Mouse (Mus musculus) ES-E14 (cell line): ENCODE data around the gene Tmed9.

Experiments
- CHD2 ChIP-seq: IDR thresholded peaks from 2 replicates; pipeline ENCODE4 v1.6.1; 2014; ENCODE audit warnings: mild to moderate bottlenecking, low read depth, low read length, inconsistent platforms
- HCFC1 ChIP-seq: IDR thresholded peaks from 2 replicates; pipeline ENCODE4 v1.6.1; 2012; ENCODE audit warnings: low read length, inconsistent platforms, borderline replicate concordance; ENCODE audit not compliant: insufficient read depth
- MAFK ChIP-seq: IDR thresholded peaks from 2 replicates; pipeline ENCODE4 v1.6.1; 2014; ENCODE audit warnings: mild to moderate bottlenecking, low read depth, low read length, inconsistent platforms; ENCODE audit not compliant: insufficient read depth
- ZC3H11A ChIP-seq: IDR thresholded peaks from 2 replicates; pipeline ENCODE4 v1.6.1; 2012; ENCODE audit warnings: low read depth, mild to moderate bottlenecking, inconsistent platforms, low read length, borderline replicate concordance
- ZNF384 ChIP-seq: IDR thresholded peaks from 2 replicates; pipeline ENCODE4 v1.6.1; 2012; ENCODE audit warnings: low read depth, low read length, inconsistent platforms

DNA sequence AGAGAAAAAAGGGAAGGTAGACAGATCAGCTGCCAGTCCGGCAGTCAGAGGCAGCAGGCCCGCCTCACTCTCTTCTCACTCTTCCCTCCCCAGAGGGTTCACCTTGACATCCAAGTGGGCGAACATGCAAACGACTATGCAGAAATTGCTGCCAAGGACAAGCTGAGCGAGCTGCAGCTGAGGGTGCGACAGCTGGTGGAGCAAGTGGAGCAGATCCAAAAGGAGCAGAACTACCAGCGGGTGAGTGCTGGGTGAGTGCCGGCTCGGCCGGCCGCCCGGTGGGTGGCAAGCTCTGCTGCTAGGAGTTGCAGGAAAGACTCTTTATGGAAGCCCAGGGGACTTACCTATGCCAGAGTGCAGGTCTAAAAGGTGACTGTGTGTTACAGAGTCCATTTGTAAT lies 21.8 kb downstream of the Tmed9 start:
- TF ChIP-seq ZC3H11A: no peak
- TF ChIP-seq HCFC1: no peak
- no peak for TF ChIP-seq MAFK
- TF ChIP-seq CHD2: no peak
- TF ChIP-seq ZNF384: no peak
